Mouse (Mus musculus) hindbrain, postnatal 0 days (tissue): ENCODE data around the gene Kcnh2. TPM values are rescaled to one million over a fixed set of nuclear protein-coding genes. Genes with fewer than 3 reads are reported as not detected.
"Not testable (repeated sequence)": the region's sequence is repeated elsewhere in the genome, so short reads cannot be mapped to it uniquely, and the experiment has no call there.

ENCODE experiments used
- ATAC-seq: fragments of 200-750 bp; cut with Nextera tagmentation; 2 replicates; pipeline ENCODE4 v1.8.0; 2017; ENCODE audit warnings: mild to moderate bottlenecking, moderate TSS enrichment, moderate library complexity
- DNase-seq: peaks from one replicate; pipeline ENCODE4 v3.0.0-alpha.2; 2015; ENCODE audit warnings: low spot score
- H3K27ac ChIP-seq: fragments of 300-500 bp; sonication (generic); 2 replicates; pipeline ENCODE4 v1.5.1; 2014; ENCODE audit warnings: mild to moderate bottlenecking
- H3K27me3 ChIP-seq: fragments of 300-500 bp; sonication (generic); 2 replicates; pipeline ENCODE4 v1.6.1; 2014; ENCODE audit warnings: low read length, mixed read lengths; ENCODE audit not compliant: insufficient read depth
- H3K36me3 ChIP-seq: fragments of 300-500 bp; sonication (generic); 2 replicates; pipeline ENCODE4 v1.6.1; 2014; ENCODE audit warnings: low read length, mixed read lengths; ENCODE audit not compliant: insufficient read depth
- H3K4me1 ChIP-seq: fragments of 300-500 bp; sonication (generic); 2 replicates; pipeline ENCODE4 v1.6.1; 2014; ENCODE audit warnings: antibody characterized with exemption, low read length, mixed read lengths; ENCODE audit not compliant: insufficient read depth
- H3K4me2 ChIP-seq: fragments of 300-500 bp; sonication (generic); 2 replicates; pipeline ENCODE4 v1.6.1; 2014; ENCODE audit warnings: low read depth, mild to moderate bottlenecking, low read length, moderate library complexity, mixed read lengths
- H3K4me3 ChIP-seq: fragments of 300-500 bp; sonication (generic); 2 replicates; pipeline ENCODE4 v1.5.1; 2014; ENCODE audit warnings: low read length
- H3K9ac ChIP-seq: fragments of 300-500 bp; sonication (generic); replicated peaks from 2 replicates; pipeline ENCODE4 v1.6.1; 2014; ENCODE audit warnings: mild to moderate bottlenecking, low read length, moderate library complexity, mixed read lengths
- H3K9me3 ChIP-seq: fragments of 300-500 bp; sonication (generic); 2 replicates; pipeline ENCODE4 v1.6.1; 2016; ENCODE audit warnings: low read length, mixed read lengths
- CTCF ChIP-seq: IDR thresholded peaks from 2 replicates; pipeline ENCODE4 v1.5.1; 2016; ENCODE audit warnings: antibody characterized with exemption, control low read depth, low read depth
- WGBS: fragments of 180-500 bp; shearing (Covaris S2); extraction: QIAGEN DNeasy Blood & Tissue Kit; methylation state at CpG from one replicate; pipeline ENCODE4 v1.1.7; 2014; 5-methylcytosine and 5-hydroxymethylcytosine counted together
- polyA plus RNA-seq: library from polyadenylated mRNA; unstranded; fragments of >200 nt; fragmentation: Nextera tagmentation; extraction: Ambion mirVana; gene quantifications from 2 replicates; pipeline ENCODE4 v1.2.1, GENCODE M21; 2015
- total RNA-seq: library from RNA; depleted of rRNA; stranded (reverse); fragments of >200 nt; gene quantifications from 2 replicates; pipeline ENCODE4 v1.2.3, GENCODE M21; 2014; rRNA removed

Kcnh2 gene
- total RNA-seq, result 55.9 and 70.5 TPM in 2 replicates
- polyA plus RNA-seq, result 10.8 and 11.5 TPM in 2 replicates

- Histone ChIP-seq H3K9ac (peak within 1 kb of the TSS; percentile 78), H3K4me3 (peak within 1 kb of the TSS; percentile 70), H3K4me2 (peak within 1 kb of the TSS; percentile 99), H3K27ac (peak within 1 kb of the TSS; percentile 76), H3K4me1 (peaks cover 27% of the 10 kb centered on the region), H3K27me3 (no peaks in the 10 kb centered on the region), H3K9me3 (no peaks in the 10 kb centered on the region), H3K36me3 (no peaks in the 10 kb centered on the region)
- 0% methylated on average over 16 of the region's 53 CpGs for WGBS
- no peak for TF ChIP-seq CTCF
- ATAC-seq (peak; percentile 36), DNase-seq (no peak)
Observed at GRCm38 (mm10) chr5:24351278-24351677, at the start of gene Kcnh2. Gene Kcnh2 (minus strand): TSS chr5:24351604.

- Histone ChIP-seq H3K4me3 (no peak overlapping the region), H3K4me2 (no peak overlapping the region), H3K9ac (no peak overlapping the region), H3K36me3 (peaks cover 6% of the 10 kb centered on the region), H3K27me3 (no peaks in the 10 kb centered on the region), H3K4me1 (no peaks in the 10 kb centered on the region), H3K9me3 (no peaks in the 10 kb centered on the region), H3K27ac (no peak overlapping the region)
- DNase-seq, result no peak
- 85% methylated on average over 11 of the region's 11 CpGs for WGBS
- TF ChIP-seq CTCF, result no peak
- ATAC-seq, result 0 out of 2 replicates have a peak, but pooled peaks have one; percentile 1
Observed at GRCm38 (mm10) chr5:24400362-24400761, 49.0 kb upstream of the Kcnh2 start.

GRCm38 (mm10) chr5:24399686-24400085, 48.3 kb upstream of the Kcnh2 start:
- H3K36me3 ChIP-seq, result peaks cover 6% of the 10 kb centered on the region; the same call in 1 of the 2 replicates
- 87% methylated on average over 10 of the region's 10 CpGs for WGBS
- DNase-seq (no peak), ATAC-seq (0 out of 2 replicates have a peak, but pooled peaks have one; percentile 3)
- no peak overlapping the region for H3K27ac ChIP-seq
- no peaks in the 10 kb centered on the region for H3K27me3 ChIP-seq
- no peaks in the 10 kb centered on the region for H3K4me1 ChIP-seq
- no peak overlapping the region for H3K4me2 ChIP-seq
- no peak overlapping the region for H3K9ac ChIP-seq
- no peak overlapping the region for H3K4me3 ChIP-seq
- no peak for TF ChIP-seq CTCF
- H3K9me3 ChIP-seq, result no peaks in the 10 kb centered on the region

GRCm38 (mm10) chr5:24396254-24396653, 44.9 kb upstream of the Kcnh2 start:
- not testable (repeated sequence) for H3K9me3 ChIP-seq, H3K4me2 ChIP-seq, H3K4me3 ChIP-seq, H3K27me3 ChIP-seq, DNase-seq, ATAC-seq, H3K4me1 ChIP-seq, H3K9ac ChIP-seq, H3K27ac ChIP-seq, H3K36me3 ChIP-seq
- WGBS, result 90% methylated on average over 6 of the region's 6 CpGs

GRCm38 (mm10) chr5:24394165-24394894, 42.9 kb upstream of the Kcnh2 start:
- H3K4me2 ChIP-seq, result peak overlapping the region; percentile 62
- H3K36me3 ChIP-seq, result no peaks in the 10 kb centered on the region
- H3K27ac ChIP-seq, result peak overlapping the region; percentile 85
- H3K4me3 ChIP-seq, result peak overlapping the region; percentile 52
- 1% methylated on average over 36 of the region's 36 CpGs for WGBS
- peak; percentile 79 for TF ChIP-seq CTCF
- peak; percentile 97 for DNase-seq
- no peaks in the 10 kb centered on the region for H3K27me3 ChIP-seq
- H3K9me3 ChIP-seq, result no peaks in the 10 kb centered on the region
- ATAC-seq, result peak; percentile 97
- H3K9ac ChIP-seq, result peak overlapping the region; percentile 45
- H3K4me1 ChIP-seq, result no peaks in the 10 kb centered on the region; the same call in 1 of the 2 replicates

GRCm38 (mm10) chr5:24393392-24393997, 42.1 kb upstream of the Kcnh2 start, which contains the start of gene Abcb8:
Gene Abcb8 (plus strand): TSS chr5:24393663.
- H3K4me3 ChIP-seq, result peak within 1 kb of the TSS; percentile 52
- WGBS, result 22% methylated on average over 7 of the region's 7 CpGs
- no peaks in the 10 kb centered on the region for H3K9me3 ChIP-seq
- DNase-seq, result peak; percentile 87
- H3K4me1 ChIP-seq, result no peaks in the 10 kb centered on the region; the same call in 1 of the 2 replicates
- peak within 1 kb of the TSS; percentile 85 for H3K27ac ChIP-seq
- no peaks in the 10 kb centered on the region for H3K27me3 ChIP-seq
- H3K9ac ChIP-seq, result peak within 1 kb of the TSS; percentile 45
- no peaks in the 10 kb centered on the region for H3K36me3 ChIP-seq
- no peak for ATAC-seq
- peak; percentile 89 for TF ChIP-seq CTCF
- H3K4me2 ChIP-seq, result peak within 1 kb of the TSS; percentile 62
